Mouse (Mus musculus) intestine, postnatal 0 days (tissue): ENCODE data around the gene Rere. TPM values are rescaled to one million over a fixed set of nuclear protein-coding genes. Genes with fewer than 3 reads are reported as not detected.

Experiments used
- ATAC-seq: fragments of 200-750 bp; cut with Nextera tagmentation; 2 replicates; pipeline ENCODE4 v1.8.0; 2017; ENCODE audit warnings: mild to moderate bottlenecking, moderate TSS enrichment, moderate library complexity
- H3K27ac ChIP-seq: fragments of 300-500 bp; sonication (generic); 2 replicates; pipeline ENCODE4 v1.5.1; 2014; ENCODE audit warnings: mild to moderate bottlenecking, low read depth, low read length, moderate library complexity
- H3K27me3 ChIP-seq: fragments of 300-500 bp; sonication (generic); replicated peaks from 2 replicates; pipeline ENCODE4 v1.6.1; 2014; ENCODE audit warnings: low read length, mixed read lengths; ENCODE audit not compliant: control insufficient read depth, insufficient read depth
- H3K36me3 ChIP-seq: fragments of 300-500 bp; sonication (generic); 2 replicates; pipeline ENCODE4 v1.6.1; 2014; ENCODE audit warnings: mild to moderate bottlenecking, moderate library complexity; ENCODE audit not compliant: control insufficient read depth, insufficient read depth
- H3K4me1 ChIP-seq: fragments of 300-500 bp; sonication (generic); replicated peaks from 2 replicates; pipeline ENCODE4 v1.6.1; 2014; ENCODE audit warnings: antibody characterized with exemption, low read length, mixed read lengths; ENCODE audit not compliant: control insufficient read depth, insufficient read depth
- H3K4me2 ChIP-seq: fragments of 300-500 bp; sonication (generic); replicated peaks from 2 replicates; pipeline ENCODE4 v1.6.1; 2014; ENCODE audit warnings: low read depth, mild to moderate bottlenecking, moderate library complexity
- H3K4me3 ChIP-seq: fragments of 300-500 bp; sonication (generic); 2 replicates; pipeline ENCODE4 v1.5.1; 2014; ENCODE audit warnings: low read depth, low read length
- H3K9ac ChIP-seq: fragments of 300-500 bp; sonication (generic); 2 replicates; pipeline ENCODE4 v1.6.1; 2014; ENCODE audit warnings: mild to moderate bottlenecking, low read depth, low read length
- H3K9me3 ChIP-seq: fragments of 300-500 bp; sonication (generic); 2 replicates; pipeline ENCODE4 v1.6.1; 2016; ENCODE audit warnings: mixed run types; ENCODE audit not compliant: control insufficient read depth
- CTCF ChIP-seq: sonication (generic); IDR thresholded peaks from 2 replicates; pipeline ENCODE4 v1.5.1; 2016; ENCODE audit warnings: low read depth, mild to moderate bottlenecking, control low read depth, antibody characterized with exemption, moderate library complexity
- WGBS: fragments of 180-500 bp; shearing (Covaris S2); extraction: QIAGEN DNeasy Blood & Tissue Kit; methylation state at CpG from one replicate; pipeline ENCODE4 v1.1.7; 2014; 5-methylcytosine and 5-hydroxymethylcytosine counted together
- polyA plus RNA-seq: library from polyadenylated mRNA; unstranded; fragments of >200 nt; fragmentation: Nextera tagmentation; extraction: Ambion mirVana; gene quantifications from 2 replicates; pipeline ENCODE4 v1.2.1, GENCODE M21; 2015

The Rere gene
- polyA plus RNA-seq, 1 experiment from 2014 or later = 22.4 TPM

GRCm38 (mm10) chr4:150486097-150486496, 204.7 kb downstream of the Rere start:
- no peaks in the 10 kb centered on the region for H3K27me3 ChIP-seq
- H3K27ac ChIP-seq = no peak overlapping the region
- peaks cover 12% of the 10 kb centered on the region for H3K4me1 ChIP-seq
- no peak overlapping the region for H3K9ac ChIP-seq
- no peaks in the 10 kb centered on the region for H3K9me3 ChIP-seq
- H3K36me3 ChIP-seq = peaks cover 10% of the 10 kb centered on the region
- no peak for ATAC-seq
- no peak overlapping the region for H3K4me2 ChIP-seq
- WGBS = 41% methylated on average over 2 of the region's 2 CpGs
- TF ChIP-seq CTCF = no peak
- H3K4me3 ChIP-seq = no peak overlapping the region

- TF ChIP-seq CTCF = no peak
- H3K36me3 ChIP-seq = peaks cover 7% of the 10 kb centered on the region
- no peak overlapping the region for H3K27ac ChIP-seq
- ATAC-seq = 0 out of 2 replicates have a peak, but pooled peaks have one; percentile 28
- H3K27me3 ChIP-seq = no peaks in the 10 kb centered on the region
- WGBS = 26% methylated on average over 5 of the region's 5 CpGs
- H3K4me1 ChIP-seq = peaks cover 12% of the 10 kb centered on the region
- H3K4me3 ChIP-seq = no peak overlapping the region
- H3K4me2 ChIP-seq = no peak overlapping the region
- no peaks in the 10 kb centered on the region for H3K9me3 ChIP-seq
- H3K9ac ChIP-seq = no peak overlapping the region
Measured at GRCm38 (mm10) chr4:150487109-150487508, 205.7 kb downstream of the Rere start.

GRCm38 (mm10) chr4:150488096-150488748, 206.8 kb downstream of the Rere start:
- peaks cover 12% of the 10 kb centered on the region for H3K4me1 ChIP-seq
- H3K4me3 ChIP-seq = peak overlapping the region; percentile 7
- 11% methylated on average over 12 of the region's 12 CpGs for WGBS
- H3K27ac ChIP-seq = peak overlapping the region; percentile 65
- H3K36me3 ChIP-seq = no peaks in the 10 kb centered on the region
- 0 out of 2 replicates have a peak overlapping the region, but pooled peaks have one; percentile 23 for H3K9ac ChIP-seq
- H3K4me2 ChIP-seq = peak overlapping the region; percentile 58
- H3K27me3 ChIP-seq = no peaks in the 10 kb centered on the region
- TF ChIP-seq CTCF = no peak
- ATAC-seq = peak; percentile 73
- no peaks in the 10 kb centered on the region for H3K9me3 ChIP-seq

GRCm38 (mm10) chr4:150488767-150489166, 207.3 kb downstream of the Rere start:
- H3K9me3 ChIP-seq = no peaks in the 10 kb centered on the region

GRCm38 (mm10) chr4:150490050-150490449, 208.6 kb downstream of the Rere start:
- Histone ChIP-seq H3K27ac (no peak overlapping the region), H3K4me1 (peaks cover 12% of the 10 kb centered on the region), H3K27me3 (no peaks in the 10 kb centered on the region), H3K36me3 (no peaks in the 10 kb centered on the region), H3K9ac (no peak overlapping the region), H3K9me3 (no peaks in the 10 kb centered on the region), H3K4me3 (no peak overlapping the region), H3K4me2 (no peak overlapping the region)
- 72% methylated on average over 6 of the region's 6 CpGs for WGBS
- TF ChIP-seq CTCF = no peak
- ATAC-seq = no peak

More at GRCm38 (mm10) chr4:150488767-150489166, 207.3 kb downstream of the Rere start:
- Histone ChIP-seq H3K27me3 (no peaks in the 10 kb centered on the region), H3K27ac (peak overlapping the region; percentile 65; the same call in 1 of the 2 replicates), H3K36me3 (no peaks in the 10 kb centered on the region), H3K4me3 (peak overlapping the region; percentile 7), H3K4me1 (peaks cover 12% of the 10 kb centered on the region), H3K4me2 (peak overlapping the region; percentile 58), H3K9ac (no peak overlapping the region)
- no peak for ATAC-seq
- WGBS = 39% methylated on average over 4 of the region's 4 CpGs
- TF ChIP-seq CTCF = no peak

GRCm38 (mm10) chr4:150491710-150492109, 210.3 kb downstream of the Rere start:
- 79% methylated on average over 4 of the region's 4 CpGs for WGBS
- ATAC-seq = no peak

More at GRCm38 (mm10) chr4:150491710-150492109, 210.3 kb downstream of the Rere start:
- H3K4me1 ChIP-seq = peaks cover 15% of the 10 kb centered on the region
- TF ChIP-seq CTCF = no peak
- H3K27me3 ChIP-seq = no peaks in the 10 kb centered on the region
- no peak overlapping the region for H3K4me3 ChIP-seq
- no peaks in the 10 kb centered on the region for H3K9me3 ChIP-seq
- H3K27ac ChIP-seq = no peak overlapping the region
- no peaks in the 10 kb centered on the region for H3K36me3 ChIP-seq
- H3K9ac ChIP-seq = no peak overlapping the region
- H3K4me2 ChIP-seq = no peak overlapping the region
